Mouse (Mus musculus) embryonic facial prominence, embryonic 15.5 days (tissue): ENCODE measurements at regions not wholly inside any gene's neighbourhood (a gene's known extent, or its start where the extent isn't known, plus 50 kb on each side); places are given as distances from the start of the nearest gene placed in this dataset.

Experiments
- ATAC-seq: fragments of 200-750 bp; cut with Nextera tagmentation; 2 replicates; pipeline ENCODE4 v1.8.0; 2017; ENCODE audit warnings: low read depth, moderate TSS enrichment; ENCODE audit not compliant: insufficient number of reproducible peaks, low FRiP score, low TSS enrichment
- H3K27ac ChIP-seq: fragments of 300-500 bp; sonication (generic); replicated peaks from 2 replicates; pipeline ENCODE4 v1.5.1; 2015; ENCODE audit warnings: mild to moderate bottlenecking, inconsistent platforms
- H3K27me3 ChIP-seq: fragments of 300-500 bp; sonication (generic); 2 replicates; pipeline ENCODE4 v1.6.1; 2015; ENCODE audit warnings: inconsistent platforms
- H3K36me3 ChIP-seq: fragments of 300-500 bp; sonication (generic); 2 replicates; pipeline ENCODE4 v1.6.1; 2015; ENCODE audit warnings: mild to moderate bottlenecking, inconsistent platforms
- H3K4me1 ChIP-seq: fragments of 300-500 bp; sonication (generic); 2 replicates; pipeline ENCODE4 v1.6.1; 2015; ENCODE audit warnings: inconsistent platforms
- H3K4me2 ChIP-seq: fragments of 300-500 bp; sonication (generic); replicated peaks from 2 replicates; pipeline ENCODE4 v1.6.1; 2015; ENCODE audit warnings: mild to moderate bottlenecking, inconsistent platforms
- H3K4me3 ChIP-seq: fragments of 300-500 bp; sonication (generic); replicated peaks from 2 replicates; pipeline ENCODE4 v1.5.1; 2015; ENCODE audit warnings: mild to moderate bottlenecking, inconsistent platforms
- H3K9ac ChIP-seq: fragments of 300-500 bp; sonication (generic); 2 replicates; pipeline ENCODE4 v1.6.1; 2015; ENCODE audit warnings: inconsistent platforms
- H3K9me3 ChIP-seq: fragments of 300-500 bp; sonication (generic); replicated peaks from 2 replicates; pipeline ENCODE4 v1.6.1; 2016; ENCODE audit warnings: inconsistent platforms
- WGBS: fragments of 180-500 bp; shearing (Covaris S2); methylation state at CpG from one replicate; pipeline ENCODE4 v1.1.7; 2015; 5-methylcytosine and 5-hydroxymethylcytosine counted together

- Histone ChIP-seq H3K4me2 (no peak overlapping the region), H3K36me3 (no peaks in the 10 kb centered on the region), H3K9me3 (no peaks in the 10 kb centered on the region), H3K4me1 (no peaks in the 10 kb centered on the region), H3K9ac (no peak overlapping the region), H3K27ac (no peak overlapping the region), H3K4me3 (no peak overlapping the region), H3K27me3 (no peaks in the 10 kb centered on the region)
- no peak for ATAC-seq
- WGBS: 89% methylated on average over 4 of the region's 4 CpGs
Observed at GRCm38 (mm10) chr13:19882889-19883288, 58.8 kb upstream of the Gpr141 start.

GRCm38 (mm10) chr13:19881772-19882171, 57.7 kb upstream of the Gpr141 start:
- H3K9ac ChIP-seq: no peak overlapping the region
- H3K27ac ChIP-seq: no peak overlapping the region
- no peak overlapping the region for H3K4me3 ChIP-seq
- no peak for ATAC-seq
- no peaks in the 10 kb centered on the region for H3K36me3 ChIP-seq
- no peaks in the 10 kb centered on the region for H3K9me3 ChIP-seq
- H3K4me2 ChIP-seq: no peak overlapping the region
- H3K4me1 ChIP-seq: no peaks in the 10 kb centered on the region
- H3K27me3 ChIP-seq: no peaks in the 10 kb centered on the region
- WGBS: 81% methylated on average over 5 of the region's 5 CpGs

GRCm38 (mm10) chr13:19874621-19875249, 50.7 kb upstream of the Gpr141 start:
- Histone ChIP-seq H3K4me3 (no peak overlapping the region), H3K9ac (no peak overlapping the region), H3K4me2 (no peak overlapping the region), H3K4me1 (no peaks in the 10 kb centered on the region), H3K27ac (no peak overlapping the region), H3K9me3 (no peaks in the 10 kb centered on the region), H3K36me3 (no peaks in the 10 kb centered on the region), H3K27me3 (no peaks in the 10 kb centered on the region)
- WGBS: 86% methylated on average over 7 of the region's 7 CpGs
- ATAC-seq: no peak
